Mouse (Mus musculus) bone marrow, adult 2 months (tissue): ENCODE measurements around the gene Gm10160. TPM values are rescaled to one million over a fixed set of nuclear protein-coding genes. Genes with fewer than 3 reads are reported as not detected.
"Not testable (repeated sequence)": the region's sequence is repeated elsewhere in the genome, so short reads cannot be mapped to it uniquely, and the experiment has no call there.

Source experiments
- H3K27ac ChIP-seq: fragments of 200-500 bp; 2 replicates; pipeline ENCODE4 v1.5.1; 2012; ENCODE audit warnings: low read depth, mild to moderate bottlenecking, control low read depth, inconsistent platforms, low read length; ENCODE audit not compliant: control insufficient read depth, poor library complexity, insufficient read depth
- H3K4me1 ChIP-seq: fragments of 200-500 bp; 2 replicates; pipeline ENCODE4 v1.6.1; 2011; ENCODE audit warnings: low read length; ENCODE audit not compliant: control insufficient read depth, insufficient read depth
- H3K4me3 ChIP-seq: fragments of 200-500 bp; replicated peaks from 2 replicates; pipeline ENCODE3; 2011; ENCODE audit warnings: mild to moderate bottlenecking, low read depth, low read length, control low read depth; ENCODE audit not compliant: control insufficient read depth
- CTCF ChIP-seq: fragments of 200-500 bp; IDR thresholded peaks from 2 replicates; pipeline ENCODE4 v1.5.1; 2011; ENCODE audit warnings: low read length, control low read depth; ENCODE audit not compliant: control insufficient read depth, insufficient read depth
- POLR2A ChIP-seq: fragments of 200-500 bp; IDR thresholded peaks from 2 replicates; pipeline ENCODE4 v1.6.1; 2011; ENCODE audit warnings: low read depth, mild to moderate bottlenecking, control low read depth, low read length, borderline replicate concordance; ENCODE audit not compliant: control insufficient read depth
- WGBS: fragments of 180-500 bp; shearing (Covaris S2); methylation state at CpG from one replicate; pipeline ENCODE4 v1.1.7; 2018; 5-methylcytosine and 5-hydroxymethylcytosine counted together
- polyA plus RNA-seq: library from polyadenylated mRNA; stranded (reverse); fragments of >200 nt; gene quantifications from 2 replicates; pipeline ENCODE4 v1.2.4, GENCODE M21; 2011; ENCODE audit warnings: low replicate concordance; ENCODE audit not compliant: missing spikeins, insufficient read depth, insufficient read length

Gm10160 gene
- polyA plus RNA-seq, 1 experiment = not detected

- H3K27ac ChIP-seq = no peak overlapping the region
- no peak overlapping the region for H3K4me3 ChIP-seq
- no peak for TF ChIP-seq POLR2A
- no peak for TF ChIP-seq CTCF
- WGBS = 89% methylated on average over 7 of the region's 7 CpGs
- no peaks in the 10 kb centered on the region; the same call in 1 of the 2 replicates for H3K4me1 ChIP-seq
Observed at GRCm38 (mm10) chr7:81842141-81842540, 13.5 kb downstream of the Gm10160 start.

- WGBS = 80% methylated on average over 6 of the region's 6 CpGs
- TF ChIP-seq CTCF (no peak), POLR2A (no peak)
- Histone ChIP-seq H3K4me3 (no peak overlapping the region), H3K27ac (no peak overlapping the region), H3K4me1 (no peaks in the 10 kb centered on the region; the same call in 1 of the 2 replicates)
Observed at GRCm38 (mm10) chr7:81841439-81841838, 14.2 kb downstream of the Gm10160 start.

GRCm38 (mm10) chr7:81840661-81841181 is 14.9 kb downstream of the Gm10160 start:
- WGBS = 79% methylated on average over 7 of the region's 7 CpGs
- H3K4me3 ChIP-seq = no peak overlapping the region
- H3K27ac ChIP-seq = no peak overlapping the region
- TF ChIP-seq CTCF (no peak), POLR2A (no peak)
- no peaks in the 10 kb centered on the region; the same call in 1 of the 2 replicates for H3K4me1 ChIP-seq

- 51% methylated on average over 6 of the region's 6 CpGs for WGBS
- no peak for TF ChIP-seq POLR2A
- no peak for TF ChIP-seq CTCF
- Histone ChIP-seq H3K4me1 (no peaks in the 10 kb centered on the region; the same call in 1 of the 2 replicates), H3K27ac (no peak overlapping the region), H3K4me3 (no peak overlapping the region)
Observed at GRCm38 (mm10) chr7:81839746-81840145, 15.8 kb downstream of the Gm10160 start.

- H3K27ac ChIP-seq, H3K4me3 ChIP-seq, H3K4me1 ChIP-seq: not testable (repeated sequence)
- 81% methylated on average over 5 of the region's 5 CpGs for WGBS
Observed at GRCm38 (mm10) chr7:81837771-81838170, 17.8 kb downstream of the Gm10160 start.

- H3K27ac ChIP-seq = no peak overlapping the region
- TF ChIP-seq CTCF (no peak), POLR2A (no peak)
- no peaks in the 10 kb centered on the region; the same call in 1 of the 2 replicates for H3K4me1 ChIP-seq
- no peak overlapping the region for H3K4me3 ChIP-seq
- WGBS = 40% methylated on average over 5 of the region's 5 CpGs
Observed at GRCm38 (mm10) chr7:81835430-81835829, 20.2 kb downstream of the Gm10160 start.

- Histone ChIP-seq H3K27ac (no peak overlapping the region), H3K4me3 (no peak overlapping the region), H3K4me1 (no peaks in the 10 kb centered on the region; the same call in 1 of the 2 replicates)
- TF ChIP-seq POLR2A (no peak), CTCF (peak; percentile 3; the same call in 1 of the 2 replicates)
Observed at GRCm38 (mm10) chr7:81834847-81835246, 20.7 kb downstream of the Gm10160 start.

- H3K4me3 ChIP-seq = peak within 1 kb of the TSS; percentile 97
- peak within 1 kb of the TSS; percentile 94 for H3K27ac ChIP-seq
- WGBS = 2% methylated on average over 53 of the region's 58 CpGs
- no peak for TF ChIP-seq CTCF
- TF ChIP-seq POLR2A = no peak; the same call in 1 of the 2 replicates
- no peaks in the 10 kb centered on the region; the same call in 1 of the 2 replicates for H3K4me1 ChIP-seq
Observed at GRCm38 (mm10) chr7:81829379-81829894, 26.2 kb downstream of the Gm10160 start, which contains the start of gene Btbd1. Gene Btbd1, minus strand, starts transcription at chr7:81829431.

GRCm38 (mm10) chr7:81828681-81829378 is 26.8 kb downstream of the Gm10160 start:
- Histone ChIP-seq H3K4me3 (peak overlapping the region; percentile 97), H3K27ac (peak overlapping the region; percentile 94), H3K4me1 (no peaks in the 10 kb centered on the region; the same call in 1 of the 2 replicates)
- WGBS = under 1% methylated on average over 87 of the region's 91 CpGs
- no peak; the same call in 1 of the 2 replicates for TF ChIP-seq POLR2A
- no peak for TF ChIP-seq CTCF
